Mouse (Mus musculus) myocyte (in vitro differentiated cells): ENCODE measurements around the gene Sept5. TPM values are rescaled to one million over a fixed set of nuclear protein-coding genes. Genes with fewer than 3 reads are reported as not detected.
A peak's percentile ranks its signal among the peaks of the same experiment; 100 is the strongest.

Experiments used
- H3K27me3 ChIP-seq: one replicate; pipeline ENCODE4 v1.6.1; 2011; ENCODE audit not compliant: control insufficient read depth, insufficient read depth, insufficient read length
- H3K36me3 ChIP-seq: one replicate; pipeline ENCODE4 v1.6.1; 2011; ENCODE audit not compliant: control insufficient read depth, insufficient read depth
- H3K4me2 ChIP-seq: one replicate; pipeline ENCODE4 v1.6.1; 2011; ENCODE audit warnings: low read depth, control low read depth
- H3K4me3 ChIP-seq: one replicate; pipeline ENCODE4 v1.5.1; 2011; ENCODE audit warnings: mild to moderate bottlenecking, control low read depth, moderate library complexity
- H3K79me2 ChIP-seq: one replicate; pipeline ENCODE4 v1.6.1; 2011; ENCODE audit not compliant: control insufficient read depth, insufficient read depth
- H3ac ChIP-seq: one replicate; pipeline ENCODE4 v1.6.1; 2011; ENCODE audit not compliant: control insufficient read depth, insufficient read length
- CEBPB ChIP-seq: IDR thresholded peaks from 2 replicates; pipeline ENCODE4 v1.6.1; 2011; ENCODE audit warnings: mild to moderate bottlenecking, moderate library complexity; ENCODE audit not compliant: poor library complexity, insufficient read depth, severe bottlenecking
- E2F4 ChIP-seq: IDR thresholded peaks from one replicate; pipeline ENCODE4 v1.6.1; 2011; ENCODE audit warnings: mild to moderate bottlenecking, control low read depth, moderate library complexity; ENCODE audit not compliant: insufficient read depth
- MAX ChIP-seq: IDR thresholded peaks from one replicate; pipeline ENCODE4 v1.6.1; 2011; ENCODE audit warnings: low read depth, mild to moderate bottlenecking, control low read depth
- MYOD1 ChIP-seq, 3 experiments: IDR thresholded peaks; one replicate each; pipeline ENCODE4 v1.6.1; 2011; ENCODE audit warnings: control low read depth in 2 of 3, low read depth in 2 of 3, mild to moderate bottlenecking in 2 of 3, moderate library complexity in 1 of 3; ENCODE audit not compliant: insufficient read length in 2 of 3, control insufficient read depth in 1 of 3
- MYOG ChIP-seq, 3 experiments: IDR thresholded peaks; one replicate each; pipeline ENCODE4 v1.6.1; 2011; ENCODE audit warnings: control low read depth in 2 of 3, low read depth in 2 of 3, mild to moderate bottlenecking in 2 of 3; ENCODE audit not compliant: insufficient read length in 2 of 3, control insufficient read depth in 1 of 3, insufficient read depth in 1 of 3
- POLR2A ChIP-seq: IDR thresholded peaks from one replicate; pipeline ENCODE4 v1.6.1; 2011; ENCODE audit warnings: low read depth, mild to moderate bottlenecking, control low read depth, moderate library complexity; ENCODE audit not compliant: insufficient read length
- POLR2AphosphoS2 ChIP-seq: IDR thresholded peaks from one replicate; pipeline ENCODE4 v1.6.1; 2011; ENCODE audit warnings: low read depth, control low read depth; ENCODE audit not compliant: insufficient read length
- REST ChIP-seq: IDR thresholded peaks from one replicate; pipeline ENCODE4 v1.6.1; 2011; ENCODE audit warnings: mild to moderate bottlenecking, control low read depth, moderate library complexity; ENCODE audit not compliant: insufficient read depth, insufficient read length
- SRF ChIP-seq: IDR thresholded peaks from one replicate; pipeline ENCODE4 v1.6.1; 2011; ENCODE audit warnings: low read depth; ENCODE audit not compliant: control insufficient read depth, insufficient read length
- TCF12 ChIP-seq: IDR thresholded peaks from one replicate; pipeline ENCODE4 v1.6.1; 2011; ENCODE audit warnings: mild to moderate bottlenecking, control low read depth; ENCODE audit not compliant: poor library complexity, insufficient read depth, severe bottlenecking
- TCF3 ChIP-seq: IDR thresholded peaks from one replicate; pipeline ENCODE4 v1.6.1; 2011; ENCODE audit warnings: low read depth, control low read depth; ENCODE audit not compliant: insufficient read length
- USF1 ChIP-seq: IDR thresholded peaks from one replicate; pipeline ENCODE4 v1.6.1; 2011; ENCODE audit warnings: low read depth, mild to moderate bottlenecking, control low read depth, moderate library complexity
- polyA plus RNA-seq: library from polyadenylated mRNA; unstranded; fragments of >200 nt; fragmentation: generic; extraction: Trizol; gene quantifications from one replicate; pipeline ENCODE4 v1.2.1, GENCODE M21; 2012; ENCODE audit warnings: missing spikeins

Sept5 gene
- polyA plus RNA-seq, 1 experiment, result 112 TPM

DNA sequence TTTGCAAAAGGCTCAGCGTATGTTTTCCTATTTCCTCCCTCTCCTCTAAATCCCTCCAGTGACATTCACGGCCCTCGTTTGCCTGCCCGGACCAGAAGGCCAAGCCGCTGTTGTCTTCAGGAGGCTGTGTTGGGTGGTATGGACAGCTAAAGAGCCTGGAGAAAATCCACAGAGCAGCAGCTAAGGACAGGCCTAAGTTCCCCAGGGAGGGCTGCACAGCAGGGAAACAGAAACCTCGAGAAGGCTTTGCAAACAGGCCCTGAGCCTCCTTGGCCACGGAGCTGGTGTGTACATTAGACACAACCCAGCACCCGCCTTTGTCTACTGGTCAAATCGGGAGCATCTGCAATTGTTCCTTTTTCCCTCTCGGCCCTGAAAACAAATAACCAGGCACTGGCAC, 44.1 kb downstream of the Sept5 start:
- TF ChIP-seq USF1, result no peak
- Histone ChIP-seq H3ac (peak overlapping the region; percentile 90), H3K4me3 (peak overlapping the region; percentile 85), H3K79me2 (peaks cover 12% of the 10 kb centered on the region), H3K4me2 (peak overlapping the region; percentile 95), H3K36me3 (no peaks in the 10 kb centered on the region), H3K27me3 (no peaks in the 10 kb centered on the region)

DNA sequence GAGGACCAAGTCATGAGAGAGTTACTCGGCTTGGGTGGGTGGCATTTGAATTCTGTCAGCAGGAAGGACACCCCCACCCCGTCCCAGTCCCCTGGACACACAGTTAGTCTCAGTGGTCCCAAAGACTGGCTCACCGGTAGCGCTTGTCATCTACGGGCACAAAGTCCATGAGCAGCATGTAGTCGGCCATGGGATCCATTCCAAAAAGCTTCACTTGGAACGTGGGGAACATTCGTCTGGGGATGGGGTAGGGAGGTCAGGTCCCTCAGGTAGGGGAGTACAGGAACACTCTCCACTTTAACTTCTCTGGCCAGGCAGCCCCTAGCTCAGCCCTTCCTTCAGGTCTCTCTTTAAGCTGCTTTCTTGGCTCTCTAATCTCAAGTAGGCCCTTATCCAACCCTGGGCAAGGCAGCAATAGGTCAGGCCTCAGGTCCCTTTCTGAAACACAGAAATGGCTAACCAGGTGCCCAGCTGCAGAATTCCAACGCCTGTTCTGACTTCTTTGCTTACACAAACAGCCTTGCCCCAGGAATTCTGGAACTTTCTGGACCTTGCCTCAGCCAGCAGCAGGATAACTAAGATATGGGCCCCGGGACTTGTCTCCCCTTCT, 44.7 kb downstream of the Sept5 start:
- no peaks in the 10 kb centered on the region for H3K27me3 ChIP-seq
- peaks cover 12% of the 10 kb centered on the region for H3K79me2 ChIP-seq
- H3ac ChIP-seq, result peak overlapping the region; percentile 90
- TF ChIP-seq E2F4 (no peak), TCF12 (no peak), MYOD1 (IDR thresholded peaks at IDR 0.05; ENCODE audit: control insufficient read depth in 1 of 3, insufficient read length in 2 of 3, low read depth in 2 of 3) (no peak), REST (no peak), TCF3 (no peak), SRF (no peak), MAX (no peak), POLR2A (no peak)
- peak overlapping the region; percentile 95 for H3K4me2 ChIP-seq
- H3K36me3 ChIP-seq, result no peaks in the 10 kb centered on the region
- peak overlapping the region; percentile 85 for H3K4me3 ChIP-seq

DNA sequence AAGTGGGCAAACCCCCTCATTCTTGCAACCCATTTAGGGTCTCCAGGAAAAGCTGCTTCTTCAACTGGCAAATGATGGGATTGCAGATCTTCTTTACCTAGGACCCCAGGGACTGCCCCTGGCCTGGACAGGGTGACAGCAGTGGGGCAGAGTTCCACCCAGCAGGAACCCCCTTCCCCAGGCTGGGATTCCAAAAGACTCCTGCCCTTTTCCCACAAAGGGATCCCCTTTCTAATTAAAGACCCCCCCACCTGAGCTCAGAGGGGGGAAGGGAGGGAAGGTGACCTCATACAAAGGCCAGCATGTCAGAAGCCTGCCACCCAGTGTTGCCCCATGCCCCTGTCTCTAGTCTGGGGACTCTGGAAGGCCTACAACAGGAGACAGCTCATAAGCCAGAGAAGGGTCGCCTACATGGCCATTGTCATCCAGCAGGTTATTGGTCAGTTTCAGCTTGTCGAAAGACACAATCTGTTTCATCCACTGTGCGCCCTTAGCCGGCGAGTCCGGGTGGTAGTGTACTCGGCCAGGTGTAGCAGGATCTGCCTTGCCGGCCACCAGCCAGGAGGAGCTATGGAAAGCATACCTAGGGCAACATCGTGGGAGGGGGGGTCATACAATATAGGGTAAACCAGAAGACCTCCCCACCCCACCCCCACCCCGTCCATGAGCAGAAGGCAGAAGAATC, 45.9 kb downstream of the Sept5 start:
- TF ChIP-seq SRF, result no peak
- no peak for TF ChIP-seq USF1
- no peak for TF ChIP-seq POLR2A
- no peak for TF ChIP-seq E2F4
- TF ChIP-seq REST, result no peak
- TF ChIP-seq TCF3, result no peak
- TF ChIP-seq MYOG (IDR thresholded peaks at IDR 0.05; ENCODE audit: control insufficient read depth in 1 of 3, insufficient read depth in 1 of 3, insufficient read length in 2 of 3, low read depth in 2 of 3), result no peak
- no peak for TF ChIP-seq TCF12
- no peak for TF ChIP-seq CEBPB
- Histone ChIP-seq H3K4me3 (no peak overlapping the region), H3K27me3 (no peaks in the 10 kb centered on the region), H3K4me2 (no peak overlapping the region), H3K79me2 (peaks cover 12% of the 10 kb centered on the region), H3K36me3 (no peaks in the 10 kb centered on the region), H3ac (no peak overlapping the region)

DNA sequence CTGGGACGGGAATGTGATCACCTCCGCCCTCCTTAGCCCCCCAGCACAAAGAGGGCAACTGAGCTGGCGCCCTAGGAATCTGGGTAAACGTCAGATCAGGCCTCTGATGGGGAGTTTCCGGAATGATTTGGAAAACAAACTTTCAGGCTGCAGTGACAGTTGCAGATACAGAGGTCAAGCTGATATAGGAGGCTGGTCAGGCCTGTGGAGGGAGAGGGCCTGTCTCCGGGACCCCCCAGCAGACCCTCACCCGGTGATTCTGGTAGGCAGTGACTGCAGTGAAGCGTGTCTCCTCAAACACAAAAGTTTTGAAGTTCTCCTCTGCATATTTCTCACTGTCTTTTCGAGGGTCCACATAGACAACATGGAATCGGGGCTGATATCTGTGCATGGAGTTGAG, 46.6 kb downstream of the Sept5 start:
- H3K4me3 ChIP-seq, result no peak overlapping the region
- no peak overlapping the region for H3ac ChIP-seq
- H3K27me3 ChIP-seq, result no peaks in the 10 kb centered on the region
- no peaks in the 10 kb centered on the region for H3K36me3 ChIP-seq
- H3K79me2 ChIP-seq, result peaks cover 12% of the 10 kb centered on the region
- H3K4me2 ChIP-seq, result no peak overlapping the region
- TF ChIP-seq MYOD1 (IDR thresholded peaks at IDR 0.05; ENCODE audit: control insufficient read depth in 1 of 3, insufficient read length in 2 of 3, low read depth in 2 of 3) (no peak), CEBPB (no peak), SRF (no peak), MAX (no peak), REST (no peak), POLR2AphosphoS2 (no peak)

DNA sequence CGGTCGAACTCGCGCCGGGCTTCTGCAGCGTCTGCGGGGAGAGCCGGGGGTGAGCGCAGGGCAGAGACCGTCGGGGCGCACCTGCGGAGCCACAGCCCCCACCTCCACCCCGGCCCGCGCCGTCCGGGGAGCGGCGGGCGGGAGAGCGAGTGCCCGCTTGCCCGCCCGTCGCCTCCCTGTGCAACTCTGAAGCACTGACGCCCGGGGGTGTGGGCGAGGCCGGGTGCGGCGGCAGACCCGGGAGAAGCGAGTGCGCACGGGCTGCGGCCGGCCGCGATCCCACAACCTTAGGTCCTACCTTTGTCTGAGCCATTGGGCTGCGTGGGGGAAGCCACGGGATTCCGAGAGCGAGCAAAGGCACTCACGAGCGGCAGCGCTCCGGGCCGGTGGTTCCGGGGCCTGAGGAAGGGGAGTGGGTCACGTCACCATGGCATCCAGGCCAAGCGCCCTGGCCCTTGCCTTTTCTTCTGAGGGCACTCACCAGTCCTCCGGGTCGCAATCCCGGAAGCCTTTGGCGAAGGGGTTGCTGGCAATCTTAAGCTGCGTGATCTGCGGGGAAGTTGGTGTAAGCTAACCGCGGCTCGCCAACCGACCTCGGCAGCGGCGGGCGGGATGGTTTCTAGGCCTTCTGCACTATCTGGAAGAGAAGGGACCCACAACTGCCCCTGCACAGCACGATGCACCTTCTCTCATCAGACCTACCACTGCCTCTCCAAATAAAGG, 47.2 kb downstream of the Sept5 start:
- Histone ChIP-seq H3K27me3 (no peaks in the 10 kb centered on the region), H3K79me2 (peaks cover 12% of the 10 kb centered on the region), H3K4me2 (no peak overlapping the region), H3ac (no peak overlapping the region), H3K4me3 (no peak overlapping the region), H3K36me3 (no peaks in the 10 kb centered on the region)
- TF ChIP-seq SRF (no peak), CEBPB (no peak), MYOD1 (IDR thresholded peaks at IDR 0.05; ENCODE audit: control insufficient read depth in 1 of 3, insufficient read length in 2 of 3, low read depth in 2 of 3) (no peak), TCF12 (no peak), MAX (no peak), POLR2A (no peak), REST (no peak), MYOG (IDR thresholded peaks at IDR 0.05; ENCODE audit: control insufficient read depth in 1 of 3, insufficient read depth in 1 of 3, insufficient read length in 2 of 3, low read depth in 2 of 3) (no peak), USF1 (no peak), TCF3 (no peak), E2F4 (no peak), POLR2AphosphoS2 (no peak)
